Mouse (Mus musculus): Measurements from ENCODE around the gene Gm4871. TPM values are rescaled to one million over a fixed set of nuclear protein-coding genes. Genes with fewer than 3 reads are reported as not detected.

Gene Gm4871
- total and polyA plus RNA-seq, 3 experiments: not detected

DNA sequence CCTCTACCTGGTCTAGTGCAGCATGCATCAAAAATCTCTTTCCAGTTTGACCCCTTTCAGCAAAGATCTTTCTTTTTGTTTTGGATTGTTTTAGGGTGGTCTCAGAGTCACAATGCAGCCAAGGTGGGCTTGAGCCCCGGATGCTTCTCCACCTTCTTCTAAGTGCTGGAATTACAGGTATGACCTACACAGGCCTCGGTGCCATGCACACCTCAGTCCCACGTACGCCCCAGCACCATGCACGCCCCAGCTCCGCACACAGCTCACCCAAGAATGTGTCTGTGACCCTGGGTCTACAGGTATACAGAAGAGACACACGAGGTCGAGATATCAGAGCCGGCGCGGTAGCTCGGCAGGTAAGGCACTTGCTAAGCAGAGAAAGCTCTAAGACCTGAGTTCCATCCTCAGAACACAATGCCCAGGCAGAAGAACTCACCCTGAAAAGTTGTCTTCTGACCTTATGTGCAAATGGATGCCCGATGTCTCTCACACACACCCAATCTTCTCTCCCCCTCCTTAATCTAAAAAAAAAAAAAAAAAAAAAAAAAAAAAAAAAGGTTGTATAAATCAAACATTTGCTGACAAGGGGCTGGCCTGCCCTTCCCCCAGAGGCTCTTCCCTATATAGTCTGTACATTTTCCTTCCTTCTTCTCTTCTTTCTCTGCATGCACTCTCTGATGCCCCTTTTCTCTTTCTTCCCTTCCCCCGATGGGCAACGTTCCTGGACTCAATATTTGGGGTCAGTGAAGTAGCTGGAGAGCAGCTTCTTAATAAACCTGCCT is 23.5 kb downstream of the Gm4871 start:
- no peaks in the 10 kb centered on the region for H3K9me3 ChIP-seq (replicated peaks; ENCODE audit: insufficient read depth, low read length)
- DNase-seq (ENCODE audit: low read depth, low spot score): no peak
- peaks cover 6 to 9% of the 10 kb centered on the region in 2 experiments; a peak in 3 of 4 replicates for H3K4me1 ChIP-seq (ENCODE audit: control insufficient read depth in 1 of 2, insufficient read depth in 2 of 2, low read length in 2 of 2)
- no peak overlapping the region for H3K27ac ChIP-seq (ENCODE audit: control insufficient read depth, low read depth, low read length)
- peak; percentile 94 for TF ChIP-seq ZNF384 (IDR thresholded peaks at IDR 0.05; ENCODE audit: low read depth, low read length)
- no peak for TF ChIP-seq GATA1 (IDR thresholded peaks at IDR 0.05; ENCODE audit: low read depth, low read length)
- TF ChIP-seq RAD21 (IDR thresholded peaks at IDR 0.05; ENCODE audit: low read depth, low read length): no peak
- H3K27me3 ChIP-seq (ENCODE audit: control insufficient read depth in 1 of 2, insufficient read depth in 2 of 2, low read length in 2 of 2): no peaks in the 10 kb centered on the region
- H3K79me2 ChIP-seq (ENCODE audit: control insufficient read depth, insufficient read depth, low read length, poor library complexity): no peaks in the 10 kb centered on the region
- no peak overlapping the region for H3K9ac ChIP-seq (ENCODE audit: control insufficient read depth, low read depth, low read length, poor library complexity, severe bottlenecking)
- no peak overlapping the region for H3K4me3 ChIP-seq (ENCODE audit: control insufficient read depth in 1 of 2, insufficient read depth in 1 of 2, low read depth in 2 of 2, low read length in 2 of 2)
- H3K36me3 ChIP-seq (ENCODE audit: control insufficient read depth in 1 of 2, insufficient read depth in 2 of 2, low read length in 2 of 2): no peaks in the 10 kb centered on the region; a peak in 2 of 4 replicates

DNA sequence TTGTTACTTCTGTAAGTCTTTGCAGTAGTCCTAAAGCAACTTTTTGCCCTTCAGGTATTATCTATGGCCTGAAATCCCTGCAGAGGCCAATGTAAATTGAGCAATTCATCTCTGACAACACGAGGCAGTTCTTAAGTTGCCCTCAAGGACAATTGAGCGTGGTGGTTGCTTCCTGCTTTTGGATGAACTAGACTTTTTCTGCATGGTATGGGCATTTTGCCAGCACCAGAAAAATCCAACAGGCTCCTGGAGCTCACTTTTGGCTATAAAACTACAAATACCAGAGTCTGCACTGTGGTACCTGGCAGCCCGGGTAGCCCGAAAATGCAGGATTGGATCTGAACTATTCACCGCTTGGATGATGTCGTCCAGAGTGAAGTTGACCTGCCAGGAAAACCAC is 27.0 kb downstream of the Gm4871 start:
- H3K27me3 ChIP-seq (ENCODE audit: control insufficient read depth in 1 of 2, insufficient read depth in 2 of 2, low read length in 2 of 2): no peaks in the 10 kb centered on the region
- no peaks in the 10 kb centered on the region for H3K9me3 ChIP-seq (replicated peaks; ENCODE audit: insufficient read depth, low read length)
- peak; percentile 40 for DNase-seq (ENCODE audit: low read depth, low spot score)
- H3K4me3 ChIP-seq (ENCODE audit: control insufficient read depth in 1 of 2, insufficient read depth in 1 of 2, low read depth in 2 of 2, low read length in 2 of 2): no peak overlapping the region
- no peak overlapping the region for H3K9ac ChIP-seq (ENCODE audit: control insufficient read depth, low read depth, low read length, poor library complexity, severe bottlenecking)
- TF ChIP-seq BHLHE40 (IDR thresholded peaks at IDR 0.05; ENCODE audit: borderline replicate concordance, low read depth, low read length) (no peak), TCF12 (IDR thresholded peaks at IDR 0.05; ENCODE audit: low read depth, low read length) (no peak), USF1 (IDR thresholded peaks at IDR 0.05; ENCODE audit: low read depth, low read length) (no peak), ZKSCAN1 (IDR thresholded peaks at IDR 0.05; ENCODE audit: low read depth, low read length) (no peak), SIN3A (IDR thresholded peaks at IDR 0.05; ENCODE audit: low read length) (no peak), GATA1 (IDR thresholded peaks at IDR 0.05; ENCODE audit: low read depth, low read length) (no peak), SMC3 (IDR thresholded peaks at IDR 0.05; ENCODE audit: low read depth, low read length) (no peak), EP300 (IDR thresholded peaks at IDR 0.05; ENCODE audit: low read depth in 1 of 2, low read length in 2 of 2) (no peak), MAX (IDR thresholded peaks at IDR 0.05; ENCODE audit: low read length) (no peak), MAFK (IDR thresholded peaks at IDR 0.05; ENCODE audit: borderline replicate concordance, low read depth, low read length) (no peak)
- H3K4me1 ChIP-seq (ENCODE audit: control insufficient read depth in 1 of 2, insufficient read depth in 2 of 2, low read length in 2 of 2): peaks cover 6 to 11% of the 10 kb centered on the region in 2 experiments; a peak in 3 of 4 replicates
- no peaks in the 10 kb centered on the region; a peak in 2 of 4 replicates for H3K36me3 ChIP-seq (ENCODE audit: control insufficient read depth in 1 of 2, insufficient read depth in 2 of 2, low read length in 2 of 2)
- H3K27ac ChIP-seq (ENCODE audit: control insufficient read depth, low read depth, low read length): no peak overlapping the region
- H3K79me2 ChIP-seq (ENCODE audit: control insufficient read depth, insufficient read depth, low read length, poor library complexity): no peaks in the 10 kb centered on the region

DNA sequence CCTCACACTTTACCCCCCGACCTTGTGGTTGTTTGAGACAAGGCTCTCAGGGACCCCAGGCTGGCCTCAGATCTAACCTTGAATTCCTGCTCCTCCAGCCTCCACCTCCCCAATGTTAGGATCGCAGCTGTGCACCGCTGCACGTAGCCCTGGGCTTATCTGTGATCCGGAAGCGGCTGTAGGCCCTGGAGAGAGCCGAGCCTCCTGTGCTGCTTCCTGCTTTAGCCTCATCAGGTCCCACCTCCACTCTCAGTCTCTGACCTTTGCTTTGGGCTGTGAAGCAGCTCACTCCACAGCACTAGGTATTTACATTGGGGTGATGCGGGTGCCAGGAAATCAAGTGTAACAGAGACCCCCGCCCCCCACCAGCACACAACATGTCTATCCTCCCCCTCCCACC is 28.1 kb downstream of the Gm4871 start:
- Histone ChIP-seq H3K4me1 (ENCODE audit: control insufficient read depth in 1 of 2, insufficient read depth in 2 of 2, low read length in 2 of 2) (peaks cover 12% of the 10 kb centered on the region in 2 experiments; a peak in 3 of 4 replicates), H3K36me3 (ENCODE audit: control insufficient read depth in 1 of 2, insufficient read depth in 2 of 2, low read length in 2 of 2) (no peaks in the 10 kb centered on the region; a peak in 2 of 4 replicates), H3K4me3 (ENCODE audit: control insufficient read depth in 1 of 2, insufficient read depth in 1 of 2, low read depth in 2 of 2, low read length in 2 of 2) (peak overlapping the region; percentile 4 to 17; a peak in 3 of 4 replicates), H3K9me3 (replicated peaks; ENCODE audit: insufficient read depth, low read length) (no peaks in the 10 kb centered on the region), H3K9ac (ENCODE audit: control insufficient read depth, low read depth, low read length, poor library complexity, severe bottlenecking) (0 out of 2 replicates have a peak overlapping the region, but pooled peaks have one; percentile 2), H3K79me2 (ENCODE audit: control insufficient read depth, insufficient read depth, low read length, poor library complexity) (no peaks in the 10 kb centered on the region), H3K27ac (ENCODE audit: control insufficient read depth, low read depth, low read length) (no peak overlapping the region), H3K27me3 (ENCODE audit: control insufficient read depth in 1 of 2, insufficient read depth in 2 of 2, low read length in 2 of 2) (no peaks in the 10 kb centered on the region)
- DNase-seq (ENCODE audit: low read depth, low spot score): peak; percentile 73
- TF ChIP-seq USF2 (IDR thresholded peaks at IDR 0.05; ENCODE audit: borderline replicate concordance in 1 of 2, insufficient read depth in 1 of 2, low read depth in 1 of 2, low read length in 2 of 2) (no peak), NRF1 (IDR thresholded peaks at IDR 0.05; ENCODE audit: insufficient read depth, low read depth, low read length, poor library complexity, severe bottlenecking) (no peak), TAL1 (IDR thresholded peaks at IDR 0.05; ENCODE audit: low read length) (no peak), KAT2A (conservative IDR thresholded peaks at IDR 0.05; ENCODE audit: low read depth, low read length) (no peak), CTCF (IDR thresholded peaks at IDR 0.05 in 2 of 3, conservative IDR thresholded peaks at IDR 0.05 in 1 of 3; ENCODE audit: control insufficient read depth in 1 of 3, insufficient read depth in 1 of 3, low read depth in 2 of 3, low read length in 3 of 3, poor library complexity in 1 of 3, severe bottlenecking in 1 of 3) (no peak), ZMIZ1 (IDR thresholded peaks at IDR 0.05; ENCODE audit: low read depth, low read length) (no peak), RAD21 (IDR thresholded peaks at IDR 0.05; ENCODE audit: low read depth, low read length) (no peak), HCFC1 (IDR thresholded peaks at IDR 0.05; ENCODE audit: low read depth, low read length) (peak; percentile 41; the same call in 1 of the 2 replicates), POLR2AphosphoS2 (IDR thresholded peaks at IDR 0.05; ENCODE audit: low read length) (no peak), ELF1 (IDR thresholded peaks at IDR 0.05; ENCODE audit: low read depth, low read length) (peak; percentile 84), MXI1 (IDR thresholded peaks at IDR 0.05; ENCODE audit: low read depth, low read length) (no peak), SIN3A (IDR thresholded peaks at IDR 0.05; ENCODE audit: low read length) (peak; percentile 41; the same call in 1 of the 2 replicates), NELFE (IDR thresholded peaks at IDR 0.05; ENCODE audit: low read depth, low read length) (no peak), ZC3H11A (IDR thresholded peaks at IDR 0.05; ENCODE audit: low read depth, low read length) (no peak)

All from MEL (cell line).